Mouse (Mus musculus): Measurements from ENCODE around the gene Hoxb6.

The Hoxb6 gene

DNA sequence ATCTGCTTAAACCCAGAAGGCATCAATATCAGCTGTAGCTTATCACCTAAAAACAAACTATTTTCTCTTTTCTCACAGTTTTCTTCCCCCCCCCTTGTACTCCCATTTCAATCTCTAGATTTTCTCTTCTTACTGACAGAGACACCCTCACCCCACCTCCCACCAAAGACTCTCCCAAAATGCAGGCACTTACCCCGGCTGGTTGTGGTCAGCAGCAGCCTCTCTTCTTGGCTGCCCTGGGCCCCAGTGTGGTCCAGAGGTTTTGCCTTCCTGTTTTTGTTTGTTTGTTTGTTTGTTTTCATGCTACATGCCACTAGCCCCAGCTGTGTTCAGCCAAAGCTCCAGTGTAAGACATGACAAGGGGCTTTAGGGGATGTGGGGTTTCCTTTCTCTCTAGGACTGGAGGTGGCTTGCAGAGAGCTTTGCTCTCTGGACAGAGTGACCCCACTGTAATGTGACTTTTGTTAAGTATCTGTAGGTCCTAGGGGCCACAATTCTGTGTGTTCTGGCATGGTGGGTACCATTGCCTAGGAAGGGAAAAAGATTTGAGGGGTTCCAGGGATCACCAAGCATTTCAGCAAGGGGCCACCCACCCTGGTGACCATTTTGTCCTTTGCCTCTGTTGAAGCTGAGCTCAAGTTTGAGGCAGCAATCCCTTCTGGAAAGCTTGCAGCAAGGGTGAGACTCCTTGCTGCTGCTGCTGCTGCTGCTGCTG, 24.1 kb upstream of the Hoxb6 start:
- in situ Hi-C loops (cut with MboI, MseI) = loop anchor here (5.0 kb wide), 1 partner anchor 489 kb away; no protein-coding TSS in a partner anchor

GRCm38 (mm10) chr11:96269869-96270268, 22.4 kb upstream of the Hoxb6 start:
- in situ Hi-C loops (cut with MboI, MseI) = loop anchor here (5.0 kb wide), 1 partner anchor 487 kb away; no protein-coding TSS in a partner anchor

- in situ Hi-C loops (cut with MboI, MseI) = no loop called here
Measured at GRCm38 (mm10) chr11:96270996-96271540, 21.2 kb upstream of the Hoxb6 start, which contains the start of gene Hoxb9. Hoxb9 (plus strand) TSS chr11:96271457.

DNA sequence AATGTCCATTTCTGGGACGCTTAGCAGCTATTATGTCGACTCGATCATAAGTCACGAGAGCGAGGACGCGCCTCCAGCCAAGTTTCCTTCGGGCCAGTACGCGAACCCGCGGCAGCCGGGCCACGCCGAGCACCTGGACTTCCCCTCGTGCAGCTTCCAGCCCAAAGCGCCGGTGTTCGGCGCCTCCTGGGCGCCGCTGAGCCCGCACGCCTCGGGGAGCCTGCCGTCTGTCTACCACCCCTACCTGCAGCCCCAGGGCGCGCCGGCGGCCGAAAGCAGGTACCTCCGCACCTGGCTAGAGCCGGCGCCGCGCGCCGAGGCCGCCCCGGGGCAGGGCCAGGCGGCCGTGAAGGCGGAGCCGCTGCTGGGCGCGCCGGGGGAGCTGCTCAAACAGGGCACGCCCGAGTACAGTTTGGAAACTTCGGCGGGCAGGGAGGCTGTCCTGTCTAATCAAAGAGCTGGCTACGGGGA, 20.7 kb upstream of the Hoxb6 start:
- in situ Hi-C loops (cut with MboI, MseI) = no loop called here

DNA sequence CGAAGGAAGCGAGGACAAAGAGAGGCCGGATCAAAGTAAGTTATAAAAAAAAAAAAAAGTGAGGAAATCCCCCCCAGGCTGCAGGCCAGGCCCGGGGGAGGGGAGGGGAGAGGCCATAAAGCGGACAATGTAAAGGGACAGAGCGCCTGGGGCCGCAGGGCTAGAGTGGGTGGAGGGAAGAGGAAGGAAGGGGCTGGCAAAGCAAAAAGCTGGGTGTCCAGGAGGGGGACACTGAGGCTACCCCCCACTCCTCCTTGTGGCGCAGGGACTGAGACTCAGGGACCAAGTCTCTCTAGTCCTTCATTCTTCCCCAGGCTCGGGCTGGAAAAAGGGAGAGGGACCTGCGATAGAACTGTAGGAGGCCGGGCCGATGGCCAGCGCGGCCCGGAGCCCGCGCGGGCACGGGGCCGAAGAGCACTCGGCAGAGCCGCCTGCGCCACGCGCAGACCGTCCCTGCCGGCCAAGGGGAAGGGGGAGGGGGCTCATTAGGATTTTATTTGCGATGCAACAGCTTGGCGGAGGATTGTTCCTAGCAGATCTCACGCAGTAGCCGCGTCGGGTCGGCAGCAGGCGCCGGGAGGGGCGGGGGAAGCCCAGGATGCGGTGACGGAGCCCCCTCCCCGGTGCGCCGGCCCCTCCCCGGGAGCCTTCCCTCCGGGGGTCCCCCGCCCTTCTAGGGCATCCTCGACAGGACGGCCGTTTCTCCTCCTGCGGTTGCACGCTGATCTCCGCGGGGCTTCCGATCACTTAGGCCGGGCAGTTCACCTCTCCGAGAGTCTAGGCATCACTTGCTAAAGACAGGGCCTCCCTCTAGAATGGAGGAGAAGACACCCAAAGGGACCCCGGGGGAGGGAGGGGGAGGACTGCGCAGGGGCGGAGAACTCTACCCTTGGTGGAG, 20.0 kb upstream of the Hoxb6 start:
- in situ Hi-C loops (cut with MboI, MseI) = no loop called here

DNA sequence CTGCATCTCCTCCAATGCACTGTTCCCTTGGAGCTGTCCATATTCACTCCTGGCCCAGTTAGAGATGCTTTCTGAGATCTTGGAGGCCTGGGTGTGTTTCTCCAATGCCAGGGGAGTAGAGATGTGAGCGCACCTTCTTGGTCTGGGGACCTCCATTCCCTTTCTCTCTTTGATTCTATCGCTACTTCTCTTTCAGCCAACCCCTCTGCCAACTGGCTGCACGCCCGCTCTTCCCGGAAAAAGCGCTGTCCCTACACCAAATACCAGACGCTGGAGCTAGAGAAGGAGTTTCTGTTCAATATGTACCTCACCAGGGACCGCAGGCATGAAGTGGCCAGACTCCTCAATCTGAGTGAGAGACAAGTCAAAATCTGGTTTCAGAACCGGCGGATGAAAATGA, 17.8 kb upstream of the Hoxb6 start:
- in situ Hi-C loops (cut with MboI, MseI) = no loop called here

GRCm38 (mm10) chr11:96275896-96276295, 16.4 kb upstream of the Hoxb6 start:
- in situ Hi-C loops (cut with MboI, MseI) = no loop called here

DNA sequence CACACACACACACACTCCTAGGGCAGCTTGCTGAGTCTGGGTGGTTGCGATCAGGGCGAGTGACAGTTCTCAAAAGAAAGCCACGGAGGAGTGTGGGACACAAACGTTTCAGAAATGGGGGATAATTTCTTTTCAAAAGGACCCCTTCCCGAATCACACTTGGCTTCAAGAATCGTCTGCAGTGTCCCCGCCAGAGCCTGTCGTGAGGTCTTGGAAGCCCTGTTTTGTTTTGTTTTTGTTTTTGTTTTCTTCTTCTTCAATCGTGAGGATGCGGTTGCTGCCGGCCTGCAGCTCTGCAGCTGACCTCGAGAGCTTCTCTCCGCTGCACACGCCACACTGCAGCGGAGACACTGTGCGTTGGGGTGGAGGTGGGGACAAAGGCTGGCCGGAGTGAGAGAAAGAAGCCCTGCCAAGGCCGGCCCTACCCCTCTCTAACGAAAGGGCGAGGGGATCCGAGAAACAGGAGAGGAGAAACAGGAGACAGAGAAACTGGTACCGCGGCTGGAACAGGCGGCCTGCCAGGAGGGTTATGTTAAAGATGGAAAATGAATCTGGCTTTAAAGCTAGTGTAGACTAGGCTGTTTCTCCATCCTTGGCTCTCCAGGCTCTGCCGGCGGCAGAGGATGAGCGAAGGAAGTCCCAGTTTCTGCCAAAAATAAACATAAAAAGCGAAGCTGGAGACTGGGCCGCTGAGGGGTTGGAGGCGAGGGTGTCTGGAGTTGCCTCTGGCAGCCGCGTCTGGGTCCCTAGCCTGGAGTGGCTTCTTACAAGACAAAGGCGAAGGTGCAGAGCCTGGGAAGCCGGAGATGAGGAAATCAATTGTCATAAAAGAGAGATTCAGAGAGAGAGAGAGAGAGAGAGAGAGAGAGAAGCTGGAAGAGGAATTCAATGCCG, 14.9 kb upstream of the Hoxb6 start:
- in situ Hi-C loops (cut with MboI, MseI) = no loop called here

DNA sequence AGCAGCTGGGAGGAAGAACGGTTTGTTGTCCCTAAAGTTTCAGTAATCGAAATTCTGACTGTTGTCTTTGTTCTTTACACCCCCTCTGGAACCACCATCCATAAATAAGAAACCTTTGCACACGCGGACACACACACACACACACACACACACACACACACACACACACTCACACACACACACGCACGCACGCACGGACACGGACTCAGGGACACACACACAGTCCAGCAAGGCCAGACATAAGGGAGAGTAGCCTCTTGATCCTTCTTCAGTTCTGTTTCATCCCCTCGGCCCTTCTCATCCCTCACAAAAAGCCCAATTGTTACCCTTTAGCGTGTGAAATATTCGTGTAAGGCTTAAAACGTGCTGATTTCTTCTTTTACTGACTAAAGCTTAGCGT, 14.0 kb upstream of the Hoxb6 start:
- in situ Hi-C loops (cut with MboI, MseI) = no loop called here

DNA sequence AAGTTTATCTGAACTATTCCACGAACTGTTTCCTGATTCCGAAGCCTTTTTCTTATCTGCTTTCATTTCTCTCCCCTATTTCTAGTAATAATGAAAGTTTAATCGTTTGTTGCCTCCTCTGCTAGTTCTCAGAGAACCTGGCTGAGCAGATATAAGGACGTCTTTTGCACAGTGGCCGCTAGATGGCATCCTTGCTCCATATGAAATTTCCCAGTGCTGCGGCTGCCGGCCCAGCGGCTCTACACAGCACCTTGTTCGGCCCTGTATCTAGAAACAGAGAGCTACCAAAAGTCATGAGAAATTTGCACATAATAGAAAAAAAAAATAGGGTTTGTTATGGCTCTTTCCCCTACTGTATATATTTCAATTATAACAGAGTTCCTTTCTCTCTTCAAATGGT, 13.5 kb upstream of the Hoxb6 start:
- in situ Hi-C loops (cut with MboI, MseI) = no loop called here

DNA sequence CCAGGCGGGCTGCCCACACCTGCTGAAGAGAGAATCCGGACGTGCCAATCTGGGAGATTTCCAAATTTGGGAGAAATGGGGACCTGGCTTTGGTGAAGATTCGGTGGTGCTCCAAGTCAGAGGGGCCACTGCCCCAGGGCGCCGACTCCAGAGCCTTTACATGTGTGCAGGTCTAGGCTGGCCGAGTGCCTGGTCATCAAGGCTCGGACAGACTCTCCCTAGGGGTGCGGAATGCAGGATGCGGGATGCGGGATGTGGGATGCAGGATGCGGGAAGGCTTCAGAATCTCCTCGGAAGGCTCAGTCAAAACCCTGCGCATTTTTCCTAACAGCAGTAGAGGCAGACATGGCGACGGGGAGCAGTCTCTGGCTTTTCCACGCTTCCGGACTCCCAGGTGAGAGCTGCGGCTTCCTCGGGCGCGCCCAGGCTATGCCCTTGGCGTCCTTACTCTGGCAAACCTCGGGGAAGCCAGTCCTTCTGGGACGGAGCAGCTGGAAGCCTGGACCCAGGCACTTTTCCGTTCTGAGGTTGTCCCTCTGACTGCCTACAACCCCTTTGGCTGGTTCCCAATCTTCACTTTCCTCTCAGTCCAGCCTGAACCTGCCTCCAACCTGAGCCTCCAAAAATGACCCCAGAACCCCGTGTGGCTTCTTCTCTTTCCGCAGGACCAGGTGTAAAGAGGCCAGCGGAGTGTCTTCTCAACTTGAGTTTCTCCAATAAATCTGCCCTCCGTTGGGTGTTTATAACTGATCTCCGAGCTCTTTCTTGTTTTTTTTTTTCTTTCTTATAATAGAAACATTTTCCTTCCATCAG, 12.6 kb upstream of the Hoxb6 start:
- in situ Hi-C loops (cut with MboI, MseI) = no loop called here

GRCm38 (mm10) chr11:96280399-96281378, 11.6 kb upstream of the Hoxb6 start:
- in situ Hi-C loops (cut with MboI, MseI) = no loop called here

GRCm38 (mm10) chr11:96281396-96281795, 10.9 kb upstream of the Hoxb6 start:
- in situ Hi-C loops (cut with MboI, MseI) = no loop called here

DNA sequence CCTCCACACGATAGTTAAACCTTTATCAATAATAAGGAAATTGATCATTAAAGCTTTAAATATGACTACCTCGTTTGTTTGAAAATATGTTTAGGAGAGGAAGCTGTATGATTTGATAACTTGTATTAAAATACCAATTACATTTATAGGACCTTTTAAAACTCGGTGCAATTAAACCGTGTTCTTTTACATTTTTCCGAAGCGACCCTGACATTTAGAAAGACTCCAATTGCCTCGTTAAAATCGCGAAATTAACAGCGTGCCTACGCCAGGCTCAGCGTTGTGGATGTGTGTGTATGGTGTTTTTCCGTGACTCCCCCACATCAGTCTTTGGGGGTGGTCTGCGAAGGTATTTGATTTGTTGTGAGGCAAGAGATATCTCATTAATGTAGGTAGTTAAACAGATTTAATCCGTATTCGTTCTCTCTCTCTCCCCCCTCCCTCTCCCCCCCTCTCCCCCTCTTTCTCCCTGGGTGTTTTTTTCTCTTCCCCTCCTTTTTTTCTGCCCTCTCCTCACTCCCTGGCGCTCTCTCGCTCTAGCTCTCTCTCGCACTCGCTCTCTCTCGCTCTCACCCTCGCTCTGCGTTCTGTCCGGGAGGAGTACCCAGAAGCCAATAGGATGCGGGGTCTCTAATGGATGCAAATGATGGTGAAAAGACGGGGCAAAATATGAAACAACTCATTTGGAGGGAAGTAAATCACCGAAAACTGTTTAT, 10.3 kb upstream of the Hoxb6 start, which contains the start of gene Hoxb8:
Gene Hoxb8 (plus strand): TSS at position 51 of the 716 bp plus-strand sequence.
- in situ Hi-C loops (cut with MboI, MseI) = no loop called here

DNA sequence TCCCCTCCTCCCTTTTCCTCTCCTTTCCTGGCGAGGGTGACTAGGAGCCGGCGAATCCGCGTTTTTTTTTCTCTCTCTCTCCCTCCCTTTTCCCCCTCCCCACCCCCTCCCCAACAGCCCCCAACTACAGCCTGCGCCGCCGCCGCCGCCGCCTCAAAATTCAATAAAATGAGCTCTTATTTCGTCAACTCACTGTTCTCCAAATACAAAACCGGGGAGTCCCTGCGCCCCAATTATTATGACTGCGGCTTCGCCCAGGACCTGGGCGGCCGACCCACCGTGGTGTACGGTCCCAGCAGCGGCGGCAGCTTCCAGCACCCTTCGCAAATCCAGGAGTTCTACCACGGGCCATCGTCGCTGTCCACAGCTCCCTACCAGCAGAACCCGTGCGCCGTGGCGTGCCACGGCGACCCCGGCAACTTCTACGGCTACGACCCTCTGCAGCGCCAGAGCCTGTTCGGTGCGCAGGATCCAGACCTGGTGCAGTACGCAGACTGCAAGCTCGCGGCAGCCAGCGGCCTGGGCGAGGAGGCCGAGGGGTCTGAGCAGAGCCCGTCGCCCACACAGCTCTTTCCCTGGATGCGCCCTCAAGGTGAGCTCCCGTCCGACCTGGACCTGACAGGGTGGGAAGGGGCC, 9.4 kb upstream of the Hoxb6 start:
- in situ Hi-C loops (cut with MboI, MseI) = no loop called here

GRCm38 (mm10) chr11:96284041-96284749, 8.1 kb upstream of the Hoxb6 start:
- in situ Hi-C loops (cut with MboI, MseI) = no loop called here

Data from T-helper 1 cell (primary cell).